Mouse (Mus musculus): ENCODE measurements around the gene Smarcd1. TPM values are rescaled to one million over a fixed set of nuclear protein-coding genes. Genes with fewer than 3 reads are reported as not detected.

Gene Smarcd1
- polyA plus RNA-seq, 2 experiments = 4.4 to 6.7 TPM

DNA sequence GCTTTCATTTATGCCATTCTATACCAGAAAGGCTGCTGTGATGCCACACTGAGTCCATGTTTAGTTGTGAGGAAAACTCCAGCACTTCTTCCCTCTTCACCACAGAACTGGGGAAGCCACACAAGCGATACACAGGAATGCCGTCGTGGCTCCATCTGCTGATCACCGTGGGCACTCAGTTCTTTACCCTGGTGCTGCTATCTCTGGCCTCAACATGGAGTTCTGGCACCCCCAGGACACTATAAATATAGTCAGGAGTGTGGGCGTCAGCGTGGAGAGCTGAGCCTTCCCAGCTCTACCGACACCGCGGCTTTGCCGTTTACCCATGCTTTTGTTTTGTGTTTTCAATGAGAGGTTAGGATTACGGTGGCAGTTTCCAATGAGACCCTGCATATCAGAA is 34.7 kb downstream of the Smarcd1 start:
- H3K36me3 ChIP-seq (replicated peaks; ENCODE audit: control insufficient read depth, insufficient read depth, low read depth) = no peaks in the 10 kb centered on the region
- ATAC-seq (ENCODE audit: insufficient read depth) (no peak), DNase-seq (ENCODE audit: low read depth in 3 of 3, low spot score in 3 of 3) (no peak)
- WGBS (ENCODE audit: insufficient replicate concordance) = 85% methylated on average over 11 of the region's 11 CpGs
- no peak overlapping the region for H3K27ac ChIP-seq
- H3K9ac ChIP-seq (replicated peaks) = no peak overlapping the region
- TF ChIP-seq CTCF (IDR thresholded peaks at IDR 0.05; ENCODE audit: low read depth) (no peak), EP300 (IDR thresholded peaks at IDR 0.05; ENCODE audit: low read depth) (no peak)
- no peaks in the 10 kb centered on the region for H3K27me3 ChIP-seq (ENCODE audit: control insufficient read depth, insufficient read depth, low read length)
- H3K4me3 ChIP-seq (ENCODE audit: insufficient read depth in 1 of 2, low read depth in 2 of 2, low read length in 2 of 2) = no peak overlapping the region
- no peaks in the 10 kb centered on the region for H3K9me3 ChIP-seq (ENCODE audit: control insufficient read depth, low read length)
- H3K4me2 ChIP-seq (ENCODE audit: low read depth) = no peak overlapping the region
- no peaks in the 10 kb centered on the region for H3K4me1 ChIP-seq (replicated peaks; ENCODE audit: control insufficient read depth in 2 of 2, insufficient read depth in 2 of 2, low read length in 1 of 2)

DNA sequence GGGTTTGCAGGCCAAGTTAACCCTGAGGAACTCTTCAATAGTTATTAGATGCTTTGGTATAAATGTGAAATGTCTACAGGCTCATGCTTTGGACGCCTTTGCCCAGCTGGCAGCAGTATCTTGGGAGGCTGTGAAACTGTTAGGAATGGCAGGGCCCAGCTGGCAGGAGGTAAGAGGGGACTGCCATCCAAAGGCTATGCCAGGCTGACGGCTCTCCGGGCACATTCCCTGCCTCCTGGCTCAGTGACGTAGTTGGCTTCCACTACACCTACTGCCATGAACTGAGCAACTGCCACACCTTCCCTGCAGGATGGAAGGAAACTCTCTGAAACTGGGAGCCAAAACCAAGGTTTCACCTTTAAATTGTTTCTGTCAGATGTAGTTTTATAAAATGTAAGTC is 38.3 kb downstream of the Smarcd1 start:
- no peak overlapping the region for H3K27ac ChIP-seq
- no peak overlapping the region for H3K9ac ChIP-seq (replicated peaks)
- H3K4me1 ChIP-seq (replicated peaks; ENCODE audit: control insufficient read depth in 2 of 2, insufficient read depth in 2 of 2, low read length in 1 of 2) = no peaks in the 10 kb centered on the region
- no peaks in the 10 kb centered on the region for H3K27me3 ChIP-seq (ENCODE audit: control insufficient read depth, insufficient read depth, low read length)
- H3K4me2 ChIP-seq (ENCODE audit: low read depth) = no peak overlapping the region
- H3K4me3 ChIP-seq (ENCODE audit: insufficient read depth in 1 of 2, low read depth in 2 of 2, low read length in 2 of 2) = no peak overlapping the region
- H3K36me3 ChIP-seq (replicated peaks; ENCODE audit: control insufficient read depth, insufficient read depth, low read depth) = no peaks in the 10 kb centered on the region
- DNase-seq (ENCODE audit: low read depth in 3 of 3, low spot score in 3 of 3) (no peak), ATAC-seq (ENCODE audit: insufficient read depth) (no peak)
- 73% methylated on average over 4 of the region's 4 CpGs for WGBS (ENCODE audit: insufficient replicate concordance)
- no peaks in the 10 kb centered on the region for H3K9me3 ChIP-seq (ENCODE audit: control insufficient read depth, low read length)
- TF ChIP-seq CTCF (IDR thresholded peaks at IDR 0.05; ENCODE audit: low read depth) (no peak), EP300 (IDR thresholded peaks at IDR 0.05; ENCODE audit: low read depth) (no peak)

DNA sequence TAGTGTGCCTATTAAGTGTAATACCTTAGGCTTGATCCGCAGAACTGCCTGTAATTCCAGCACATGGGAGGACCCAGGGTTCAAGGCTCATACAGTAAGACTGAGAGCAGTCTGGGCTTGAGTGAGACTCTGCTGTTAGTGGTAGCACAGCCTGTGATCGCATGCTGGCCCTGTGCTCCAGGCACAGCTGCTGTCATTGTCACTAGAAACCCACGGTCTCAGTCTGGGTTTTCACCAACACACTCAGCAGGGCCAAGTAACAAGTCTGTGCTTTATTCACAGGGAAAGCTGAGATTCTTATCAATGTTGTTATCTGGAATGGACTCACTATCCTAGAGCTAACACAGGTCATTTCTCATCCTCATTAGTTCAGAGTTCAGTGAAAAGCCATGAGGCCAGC is 52.3 kb downstream of the Smarcd1 start:
- no peak for DNase-seq (ENCODE audit: low read depth in 3 of 3, low spot score in 3 of 3)
- WGBS (ENCODE audit: insufficient replicate concordance) = 63% methylated on average over 3 of the region's 3 CpGs
- no peak overlapping the region for H3K4me2 ChIP-seq (ENCODE audit: low read depth)
- no peaks in the 10 kb centered on the region for H3K27me3 ChIP-seq (ENCODE audit: control insufficient read depth, insufficient read depth, low read length)
- H3K4me1 ChIP-seq (replicated peaks; ENCODE audit: control insufficient read depth in 2 of 2, insufficient read depth in 2 of 2, low read length in 1 of 2) = peaks cover 0 to 4% of the 10 kb centered on the region in 2 experiments; a peak in 1 of 4 replicates
- no peak for ATAC-seq (ENCODE audit: insufficient read depth)
- TF ChIP-seq EP300 (IDR thresholded peaks at IDR 0.05; ENCODE audit: low read depth) (no peak), CTCF (IDR thresholded peaks at IDR 0.05; ENCODE audit: low read depth) (no peak)
- no peaks in the 10 kb centered on the region for H3K9me3 ChIP-seq (ENCODE audit: control insufficient read depth, low read length)
- H3K36me3 ChIP-seq (replicated peaks; ENCODE audit: control insufficient read depth, insufficient read depth, low read depth) = no peaks in the 10 kb centered on the region
- H3K4me3 ChIP-seq (ENCODE audit: insufficient read depth in 1 of 2, low read depth in 2 of 2, low read length in 2 of 2) = no peak overlapping the region
- H3K9ac ChIP-seq (replicated peaks) = no peak overlapping the region
- no peak overlapping the region for H3K27ac ChIP-seq

Other genes starting within 250 kb of the Smarcd1 start
- 0.70 and 1.2 TPM in 2 replicates for gene Nckap5l, start 244.4 kb upstream of the Smarcd1 start, polyA plus RNA-seq (2012; rRNA removed)
- 0.85 and 1.4 TPM in 2 replicates for gene Nckap5l, start 244.4 kb upstream of the Smarcd1 start, polyA plus RNA-seq (2014; fragmentation: Nextera tagmentation; extraction: Ambion mirVana)
- 3.0 and 3.3 TPM in 2 replicates for gene Bcdin3d, start 227.4 kb upstream of the Smarcd1 start, polyA plus RNA-seq (2012; rRNA removed)
- 5.0 TPM in 2 replicates for gene Bcdin3d, start 227.4 kb upstream of the Smarcd1 start, polyA plus RNA-seq (2014; fragmentation: Nextera tagmentation; extraction: Ambion mirVana)
- 0.02 TPM in 1 of 2 replicates, not detected in the other for gene Faim2, start 174.0 kb upstream of the Smarcd1 start, polyA plus RNA-seq (2012; rRNA removed)
- gene Faim2, start 174.0 kb upstream of the Smarcd1 start, polyA plus RNA-seq (2014; fragmentation: Nextera tagmentation; extraction: Ambion mirVana) = not detected in 2 replicates
- not detected in 2 replicates for gene Aqp2, start 123.1 kb upstream of the Smarcd1 start, polyA plus RNA-seq (2012; rRNA removed)
- not detected in 2 replicates for gene Aqp2, start 123.1 kb upstream of the Smarcd1 start, polyA plus RNA-seq (2014; fragmentation: Nextera tagmentation; extraction: Ambion mirVana)
- 0.07 and 0.09 TPM in 2 replicates for gene Aqp5, start 111.3 kb upstream of the Smarcd1 start, polyA plus RNA-seq (2012; rRNA removed)
- gene Aqp5, start 111.3 kb upstream of the Smarcd1 start, polyA plus RNA-seq (2014; fragmentation: Nextera tagmentation; extraction: Ambion mirVana) = not detected in 2 replicates
- gene Aqp6, start 100.7 kb upstream of the Smarcd1 start, polyA plus RNA-seq (2012; rRNA removed) = not detected in 2 replicates
- gene Aqp6, start 100.7 kb upstream of the Smarcd1 start, polyA plus RNA-seq (2014; fragmentation: Nextera tagmentation; extraction: Ambion mirVana) = not detected in 2 replicates
- gene Racgap1, start 50.5 kb upstream of the Smarcd1 start, polyA plus RNA-seq (2012; rRNA removed) = 41.6 and 53.5 TPM in 2 replicates
- 51.1 and 55.4 TPM in 2 replicates for gene Racgap1, start 50.5 kb upstream of the Smarcd1 start, polyA plus RNA-seq (2014; fragmentation: Nextera tagmentation; extraction: Ambion mirVana)
- gene Asic1, start 31.8 kb upstream of the Smarcd1 start, polyA plus RNA-seq (2012; rRNA removed) = 0.15 and 0.34 TPM in 2 replicates
- 0.04 and 0.06 TPM in 2 replicates for gene Asic1, start 31.8 kb upstream of the Smarcd1 start, polyA plus RNA-seq (2014; fragmentation: Nextera tagmentation; extraction: Ambion mirVana)
- not detected in 2 replicates for gene Gm17349, start 3.4 kb downstream of the Smarcd1 start, polyA plus RNA-seq (2012; rRNA removed)
- not detected in 2 replicates for gene Gm17349, start 3.4 kb downstream of the Smarcd1 start, polyA plus RNA-seq (2014; fragmentation: Nextera tagmentation; extraction: Ambion mirVana)
- 8.1 and 9.1 TPM in 2 replicates for gene Gpd1, start 15.4 kb downstream of the Smarcd1 start, polyA plus RNA-seq (2012; rRNA removed)
- 5.2 and 5.3 TPM in 2 replicates for gene Gpd1, start 15.4 kb downstream of the Smarcd1 start, polyA plus RNA-seq (2014; fragmentation: Nextera tagmentation; extraction: Ambion mirVana)
- gene Cox14, start 23.5 kb downstream of the Smarcd1 start, polyA plus RNA-seq (2012; rRNA removed) = 67.6 and 77.0 TPM in 2 replicates
- 81.4 and 84.9 TPM in 2 replicates for gene Cox14, start 23.5 kb downstream of the Smarcd1 start, polyA plus RNA-seq (2014; fragmentation: Nextera tagmentation; extraction: Ambion mirVana)
- 4.4 and 5.4 TPM in 2 replicates for gene Cers5, start 70.8 kb downstream of the Smarcd1 start, polyA plus RNA-seq (2012; rRNA removed)
- gene Cers5, start 70.8 kb downstream of the Smarcd1 start, polyA plus RNA-seq (2014; fragmentation: Nextera tagmentation; extraction: Ambion mirVana) = 7.7 and 8.7 TPM in 2 replicates
- gene Lima1, start 173.3 kb downstream of the Smarcd1 start, polyA plus RNA-seq (2012; rRNA removed) = 3.3 and 5.1 TPM in 2 replicates
- gene Lima1, start 173.3 kb downstream of the Smarcd1 start, polyA plus RNA-seq (2014; fragmentation: Nextera tagmentation; extraction: Ambion mirVana) = 6.2 and 7.0 TPM in 2 replicates

Data from liver, embryonic 14.5 days (tissue).